Mouse (Mus musculus) heart, adult 2 months (tissue): Measurements from ENCODE around the gene Jazf1.

Experiments used
- CTCF ChIP-seq: fragments of 200-600 bp; IDR thresholded peaks from 2 replicates; pipeline ENCODE4 v1.8.1; 2022; ENCODE audit warnings: antibody characterized with exemption, mild to moderate bottlenecking, moderate library complexity
- POLR2A ChIP-seq: fragments of 200-500 bp; IDR thresholded peaks from 2 replicates; pipeline ENCODE4 v1.6.1; 2011; ENCODE audit warnings: mild to moderate bottlenecking, low read depth, low read length, control low read depth; ENCODE audit not compliant: insufficient read depth

- TF ChIP-seq CTCF, result no peak
- no peak for TF ChIP-seq POLR2A
Observed at GRCm38 (mm10) chr6:52805237-52805856, 263.1 kb downstream of the Jazf1 start.
